Mouse (Mus musculus) stomach, postnatal 0 days (tissue): ENCODE measurements around the gene Mok.

Experiments used
- CTCF ChIP-seq: IDR thresholded peaks from 2 replicates; pipeline ENCODE4 v1.5.1; 2016; ENCODE audit warnings: antibody characterized with exemption, low read depth, mild to moderate bottlenecking, moderate library complexity
- EP300 ChIP-seq: optimal IDR thresholded peaks from 2 replicates; pipeline ENCODE3; 2016; ENCODE audit warnings: antibody characterized with exemption

- no peak for TF ChIP-seq CTCF
- no peak for TF ChIP-seq EP300
Observed at GRCm38 (mm10) chr12:110784211-110784610, 56.5 kb downstream of the Mok start.
